Mouse (Mus musculus): ENCODE results near the gene Kctd4. TPM values are rescaled to one million over a fixed set of nuclear protein-coding genes. Genes with fewer than 3 reads are reported as not detected.

The Kctd4 gene
- polyA plus RNA-seq, 1 experiment from 2014 or later = 9.6 TPM

- H3K36me3 ChIP-seq (ENCODE audit: control insufficient read depth, insufficient read depth) = no peaks in the 10 kb centered on the region
- H3K4me1 ChIP-seq (replicated peaks; ENCODE audit: control insufficient read depth, insufficient read depth, low read length) = no peaks in the 10 kb centered on the region
- H3K4me3 ChIP-seq (replicated peaks; ENCODE audit: low read length) = no peak overlapping the region
- H3K27me3 ChIP-seq (replicated peaks; ENCODE audit: control insufficient read depth, insufficient read depth, low read length) = no peaks in the 10 kb centered on the region
- H3K4me2 ChIP-seq (ENCODE audit: low read length) = no peak overlapping the region
- WGBS = 91% methylated on average over 1 of the region's 1 CpGs
- H3K9ac ChIP-seq (replicated peaks; ENCODE audit: low read depth, low read length) = no peak overlapping the region
- no peaks in the 10 kb centered on the region for H3K9me3 ChIP-seq (ENCODE audit: control insufficient read depth, low read length)
- H3K27ac ChIP-seq (ENCODE audit: low read length) = no peak overlapping the region
- ATAC-seq = no peak
These were observed 13.3 kb upstream of the Kctd4 start for GRCm38 (mm10) chr14:75941500-75941899.

- WGBS = 97% methylated on average over 3 of the region's 3 CpGs
- Histone ChIP-seq H3K4me2 (ENCODE audit: low read length) (no peak overlapping the region), H3K4me3 (replicated peaks; ENCODE audit: low read length) (no peak overlapping the region), H3K9me3 (ENCODE audit: control insufficient read depth, low read length) (no peaks in the 10 kb centered on the region), H3K4me1 (replicated peaks; ENCODE audit: control insufficient read depth, insufficient read depth, low read length) (no peaks in the 10 kb centered on the region), H3K27me3 (replicated peaks; ENCODE audit: control insufficient read depth, insufficient read depth, low read length) (no peaks in the 10 kb centered on the region), H3K9ac (replicated peaks; ENCODE audit: low read depth, low read length) (no peak overlapping the region), H3K36me3 (ENCODE audit: control insufficient read depth, insufficient read depth) (no peaks in the 10 kb centered on the region), H3K27ac (ENCODE audit: low read length) (no peak overlapping the region)
- ATAC-seq = no peak
These were observed 12.4 kb upstream of the Kctd4 start for GRCm38 (mm10) chr14:75942365-75942764.

GRCm38 (mm10) chr14:75947674-75948073 lies 7.1 kb upstream of the Kctd4 start:
- no peaks in the 10 kb centered on the region for H3K4me1 ChIP-seq (replicated peaks; ENCODE audit: control insufficient read depth, insufficient read depth, low read length)
- peak overlapping the region; percentile 19; the same call in 1 of the 2 replicates for H3K27ac ChIP-seq (ENCODE audit: low read length)
- H3K4me2 ChIP-seq (ENCODE audit: low read length) = no peak overlapping the region
- no peaks in the 10 kb centered on the region for H3K27me3 ChIP-seq (replicated peaks; ENCODE audit: control insufficient read depth, insufficient read depth, low read length)
- H3K9ac ChIP-seq (replicated peaks; ENCODE audit: low read depth, low read length) = no peak overlapping the region
- peak; percentile 65 for ATAC-seq
- no peak overlapping the region for H3K4me3 ChIP-seq (replicated peaks; ENCODE audit: low read length)
- no peaks in the 10 kb centered on the region for H3K36me3 ChIP-seq (ENCODE audit: control insufficient read depth, insufficient read depth)
- 45% methylated on average over 3 of the region's 3 CpGs for WGBS
- H3K9me3 ChIP-seq (ENCODE audit: control insufficient read depth, low read length) = no peaks in the 10 kb centered on the region

GRCm38 (mm10) chr14:75953011-75953410 lies 1.8 kb upstream of the Kctd4 start:
- WGBS = 61% methylated on average over 2 of the region's 2 CpGs
- Histone ChIP-seq H3K4me2 (ENCODE audit: low read length) (no peak overlapping the region), H3K4me3 (replicated peaks; ENCODE audit: low read length) (no peak overlapping the region), H3K27ac (ENCODE audit: low read length) (no peak overlapping the region), H3K27me3 (replicated peaks; ENCODE audit: control insufficient read depth, insufficient read depth, low read length) (no peaks in the 10 kb centered on the region), H3K9ac (replicated peaks; ENCODE audit: low read depth, low read length) (no peak overlapping the region), H3K36me3 (ENCODE audit: control insufficient read depth, insufficient read depth) (no peaks in the 10 kb centered on the region), H3K9me3 (ENCODE audit: control insufficient read depth, low read length) (no peaks in the 10 kb centered on the region), H3K4me1 (replicated peaks; ENCODE audit: control insufficient read depth, insufficient read depth, low read length) (no peaks in the 10 kb centered on the region)
- no peak for ATAC-seq

GRCm38 (mm10) chr14:75962250-75962649 lies 7.4 kb downstream of the Kctd4 start:
- Histone ChIP-seq H3K9me3 (ENCODE audit: control insufficient read depth, low read length) (no peaks in the 10 kb centered on the region), H3K36me3 (ENCODE audit: control insufficient read depth, insufficient read depth) (no peaks in the 10 kb centered on the region), H3K4me3 (replicated peaks; ENCODE audit: low read length) (peak overlapping the region; percentile 40), H3K4me1 (replicated peaks; ENCODE audit: control insufficient read depth, insufficient read depth, low read length) (peaks cover 16% of the 10 kb centered on the region), H3K27me3 (replicated peaks; ENCODE audit: control insufficient read depth, insufficient read depth, low read length) (no peaks in the 10 kb centered on the region), H3K4me2 (ENCODE audit: low read length) (peak overlapping the region; percentile 61), H3K9ac (replicated peaks; ENCODE audit: low read depth, low read length) (peak overlapping the region; percentile 28), H3K27ac (ENCODE audit: low read length) (peak overlapping the region; percentile 66)
- 22% methylated on average over 9 of the region's 9 CpGs for WGBS
- peak; percentile 91 for ATAC-seq

GRCm38 (mm10) chr14:75963215-75963614 lies 8.4 kb downstream of the Kctd4 start:
- Histone ChIP-seq H3K9ac (replicated peaks; ENCODE audit: low read depth, low read length) (peak overlapping the region; percentile 28), H3K27me3 (replicated peaks; ENCODE audit: control insufficient read depth, insufficient read depth, low read length) (no peaks in the 10 kb centered on the region), H3K36me3 (ENCODE audit: control insufficient read depth, insufficient read depth) (no peaks in the 10 kb centered on the region), H3K27ac (ENCODE audit: low read length) (no peak overlapping the region), H3K9me3 (ENCODE audit: control insufficient read depth, low read length) (no peaks in the 10 kb centered on the region), H3K4me3 (replicated peaks; ENCODE audit: low read length) (peak overlapping the region; percentile 40), H3K4me1 (replicated peaks; ENCODE audit: control insufficient read depth, insufficient read depth, low read length) (peaks cover 16% of the 10 kb centered on the region), H3K4me2 (ENCODE audit: low read length) (peak overlapping the region; percentile 61)
- no peak for ATAC-seq
- WGBS = 6% methylated on average over 5 of the region's 5 CpGs

- H3K4me2 ChIP-seq (ENCODE audit: low read length) = peak overlapping the region; percentile 51
- no peak overlapping the region for H3K27ac ChIP-seq (ENCODE audit: low read length)
- no peak overlapping the region for H3K9ac ChIP-seq (replicated peaks; ENCODE audit: low read depth, low read length)
- peak; percentile 57; the same call in 1 of the 2 replicates for ATAC-seq
- peaks cover 16% of the 10 kb centered on the region for H3K4me1 ChIP-seq (replicated peaks; ENCODE audit: control insufficient read depth, insufficient read depth, low read length)
- H3K9me3 ChIP-seq (ENCODE audit: control insufficient read depth, low read length) = no peaks in the 10 kb centered on the region
- no peaks in the 10 kb centered on the region for H3K36me3 ChIP-seq (ENCODE audit: control insufficient read depth, insufficient read depth)
- peak overlapping the region; percentile 34 for H3K4me3 ChIP-seq (replicated peaks; ENCODE audit: low read length)
- WGBS = 19% methylated on average over 5 of the region's 5 CpGs
- H3K27me3 ChIP-seq (replicated peaks; ENCODE audit: control insufficient read depth, insufficient read depth, low read length) = no peaks in the 10 kb centered on the region
These were observed 9.2 kb downstream of the Kctd4 start for GRCm38 (mm10) chr14:75964000-75964399.

GRCm38 (mm10) chr14:75964433-75964832 lies 9.6 kb downstream of the Kctd4 start:
- no peak for ATAC-seq
- H3K4me1 ChIP-seq (replicated peaks; ENCODE audit: control insufficient read depth, insufficient read depth, low read length) = peaks cover 16% of the 10 kb centered on the region
- H3K27me3 ChIP-seq (replicated peaks; ENCODE audit: control insufficient read depth, insufficient read depth, low read length) = no peaks in the 10 kb centered on the region
- no peaks in the 10 kb centered on the region for H3K36me3 ChIP-seq (ENCODE audit: control insufficient read depth, insufficient read depth)
- 93% methylated on average over 1 of the region's 1 CpGs for WGBS
- H3K4me2 ChIP-seq (ENCODE audit: low read length) = peak overlapping the region; percentile 43
- H3K9ac ChIP-seq (replicated peaks; ENCODE audit: low read depth, low read length) = no peak overlapping the region
- H3K9me3 ChIP-seq (ENCODE audit: control insufficient read depth, low read length) = no peaks in the 10 kb centered on the region
- no peak overlapping the region for H3K27ac ChIP-seq (ENCODE audit: low read length)
- H3K4me3 ChIP-seq (replicated peaks; ENCODE audit: low read length) = peak overlapping the region; percentile 8; the same call in 1 of the 2 replicates

- no peaks in the 10 kb centered on the region for H3K27me3 ChIP-seq (replicated peaks; ENCODE audit: control insufficient read depth, insufficient read depth, low read length)
- H3K4me2 ChIP-seq (ENCODE audit: low read length) = no peak overlapping the region
- H3K4me3 ChIP-seq (replicated peaks; ENCODE audit: low read length) = no peak overlapping the region
- 77% methylated on average over 5 of the region's 5 CpGs for WGBS
- H3K36me3 ChIP-seq (ENCODE audit: control insufficient read depth, insufficient read depth) = no peaks in the 10 kb centered on the region
- H3K4me1 ChIP-seq (replicated peaks; ENCODE audit: control insufficient read depth, insufficient read depth, low read length) = peaks cover 14% of the 10 kb centered on the region
- no peaks in the 10 kb centered on the region for H3K9me3 ChIP-seq (ENCODE audit: control insufficient read depth, low read length)
- H3K9ac ChIP-seq (replicated peaks; ENCODE audit: low read depth, low read length) = no peak overlapping the region
- no peak overlapping the region for H3K27ac ChIP-seq (ENCODE audit: low read length)
- ATAC-seq = no peak
These were observed 12.5 kb downstream of the Kctd4 start for GRCm38 (mm10) chr14:75967291-75967690.

- H3K27ac ChIP-seq (ENCODE audit: low read length) = no peak overlapping the region
- H3K4me2 ChIP-seq (ENCODE audit: low read length) = no peak overlapping the region
- no peak overlapping the region for H3K9ac ChIP-seq (replicated peaks; ENCODE audit: low read depth, low read length)
- no peak for ATAC-seq
- 76% methylated on average over 3 of the region's 3 CpGs for WGBS
- no peaks in the 10 kb centered on the region for H3K4me1 ChIP-seq (replicated peaks; ENCODE audit: control insufficient read depth, insufficient read depth, low read length)
- no peak overlapping the region for H3K4me3 ChIP-seq (replicated peaks; ENCODE audit: low read length)
- H3K36me3 ChIP-seq (ENCODE audit: control insufficient read depth, insufficient read depth) = no peaks in the 10 kb centered on the region
- H3K27me3 ChIP-seq (replicated peaks; ENCODE audit: control insufficient read depth, insufficient read depth, low read length) = no peaks in the 10 kb centered on the region
- no peaks in the 10 kb centered on the region for H3K9me3 ChIP-seq (ENCODE audit: control insufficient read depth, low read length)
These were observed 21.3 kb downstream of the Kctd4 start for GRCm38 (mm10) chr14:75976107-75976506.
